8 mouse cellular contexts compared by ENCODE assay signal in genomic region chr11:51649889-51650199, GRCm38 (mm10). TPM values are rescaled to one million over a fixed set of nuclear protein-coding genes. Genes with fewer than 3 reads are reported as not detected.
DNase-seq lines count a peak whose midpoint lies in the region; ATAC-seq and TF ChIP-seq lines count a peak whose summit lies in the region.

No protein-coding gene starts in this region.

- no peak for TF ChIP-seq CTCF in lung, embryonic 14.5 days (IDR thresholded peaks at IDR 0.05; ENCODE audit: low read depth)

- ATAC-seq in lung, embryonic 14.5 days (ENCODE audit: insufficient read depth): no peak
- ATAC-seq in hindbrain, embryonic 16.5 days: no peak; the same call in 1 of the 2 replicates
- peak; percentile 43 for ATAC-seq in megakaryocyte progenitor cell, adult 5-6 weeks (replicated peaks; ENCODE audit: poor library complexity)

- peak overlapping the region; percentile 78 for H3K9ac ChIP-seq in lung, embryonic 14.5 days
- H3K9ac ChIP-seq in hindbrain, embryonic 16.5 days (ENCODE audit: low read depth, low read length): peak overlapping the region; percentile 85

- peak; percentile 63 for DNase-seq in lung, embryonic 14.5 days
- DNase-seq in lung, postnatal 25 days (ENCODE audit: low spot score): no peak
- peak; percentile 58 for DNase-seq in embryo, embryonic 10 days (ENCODE audit: low spot score)
- DNase-seq in thymus, postnatal 14 days: peak; percentile 43
- no peak for DNase-seq in left cerebral cortex, postnatal 4 days
- DNase-seq in cerebellum, adult 18-20 months: no peak

- no peaks in the 10 kb centered on the region for H3K27me3 ChIP-seq in lung, embryonic 14.5 days (ENCODE audit: insufficient read depth, low read length)
- no peaks in the 10 kb centered on the region for H3K27me3 ChIP-seq in hindbrain, embryonic 16.5 days (replicated peaks; ENCODE audit: control insufficient read depth, insufficient read depth, low read length)

- H3K4me1 ChIP-seq in lung, embryonic 14.5 days (ENCODE audit: insufficient read depth): peaks cover 8% of the 10 kb centered on the region; the same call in 1 of the 2 replicates
- peaks cover 24% of the 10 kb centered on the region for H3K4me1 ChIP-seq in hindbrain, embryonic 16.5 days (ENCODE audit: control insufficient read depth, insufficient read depth, low read depth, low read length)

- H3K27ac ChIP-seq in lung, embryonic 14.5 days (ENCODE audit: low read depth): peak overlapping the region; percentile 60; the same call in 1 of the 2 replicates
- no peak overlapping the region for H3K27ac ChIP-seq in hindbrain, embryonic 16.5 days (ENCODE audit: low read depth, low read length)

- H3K36me3 ChIP-seq in lung, embryonic 14.5 days (ENCODE audit: insufficient read depth): peaks cover 9% of the 10 kb centered on the region; the same call in 1 of the 2 replicates
- H3K36me3 ChIP-seq in hindbrain, embryonic 16.5 days (ENCODE audit: control insufficient read depth, insufficient read depth, low read length): 0 out of 2 replicates have a peak, but pooled peaks cover 3% of the 10 kb centered on the region

- no peaks in the 10 kb centered on the region for H3K9me3 ChIP-seq in lung, embryonic 14.5 days (ENCODE audit: low read depth, low read length)
- no peaks in the 10 kb centered on the region for H3K9me3 ChIP-seq in hindbrain, embryonic 16.5 days (ENCODE audit: control insufficient read depth, low read length)

- peak overlapping the region; percentile 97 for H3K4me2 ChIP-seq in lung, embryonic 14.5 days
- H3K4me2 ChIP-seq in hindbrain, embryonic 16.5 days (ENCODE audit: low read length): peak overlapping the region; percentile 93

- intact Hi-C loops in left cerebral cortex, postnatal 4 days (cut with DNase I): loop anchor here (5.0 kb wide), 1 partner anchor 37 kb away; the partner anchor contains the start of gene 0610009B22Rik

- peak overlapping the region; percentile 68 for H3K4me3 ChIP-seq in lung, embryonic 14.5 days (ENCODE audit: low read depth, low read length)
- H3K4me3 ChIP-seq in hindbrain, embryonic 16.5 days (ENCODE audit: low read length): peak overlapping the region; percentile 75

- 4% methylated on average over 7 of the region's 7 CpGs for WGBS in lung, embryonic 14.5 days
- 3% methylated on average over 7 of the region's 7 CpGs for WGBS in hindbrain, embryonic 16.5 days

RNA-seq across cellular contexts. Expression of gene N4bp3, which starts 0.8 kb away (rescaled TPM):
- 35.5 and 39.2 TPM in 2 replicates for polyA plus RNA-seq in lung, embryonic 14.5 days (2014; fragmentation: Nextera tagmentation; extraction: Ambion mirVana)
- 31.1 and 34.1 TPM in 2 replicates for polyA plus RNA-seq in hindbrain, embryonic 16.5 days (2015; fragmentation: Nextera tagmentation; extraction: Ambion mirVana)
- 0.10 and 0.44 TPM in 2 replicates for total RNA-seq in megakaryocyte progenitor cell, adult 5-6 weeks (2015)
- 0.46 and 0.78 TPM in 2 replicates for total RNA-seq in megakaryocyte progenitor cell, adult 5-6 weeks (2017)
- 10 to 100 TPM; 15.1 to 16.0 TPM for total RNA-seq in left cerebral cortex, postnatal 4 days (2021)

RNA-seq across cellular contexts. Expression of gene D930048N14Rik, which starts 0.9 kb away (rescaled TPM):
- 3.4 TPM in 2 replicates for polyA plus RNA-seq in lung, embryonic 14.5 days (2014; fragmentation: Nextera tagmentation; extraction: Ambion mirVana)
- polyA plus RNA-seq in hindbrain, embryonic 16.5 days (2015; fragmentation: Nextera tagmentation; extraction: Ambion mirVana): 1.4 and 1.8 TPM in 2 replicates
- total RNA-seq in megakaryocyte progenitor cell, adult 5-6 weeks (2015): 0.15 TPM in 1 of 2 replicates, not detected in the other
- total RNA-seq in megakaryocyte progenitor cell, adult 5-6 weeks (2017): 0.21 TPM in 1 of 2 replicates, not detected in the other
- total RNA-seq in left cerebral cortex, postnatal 4 days (2021): 1 to 10 TPM; 1.1 to 1.2 TPM

RNA-seq across cellular contexts. Expression of gene Rmnd5b, which starts 14.1 kb away (rescaled TPM):
- 39.4 and 43.6 TPM in 2 replicates for polyA plus RNA-seq in lung, embryonic 14.5 days (2014; fragmentation: Nextera tagmentation; extraction: Ambion mirVana)
- polyA plus RNA-seq in hindbrain, embryonic 16.5 days (2015; fragmentation: Nextera tagmentation; extraction: Ambion mirVana): 79.8 and 82.2 TPM in 2 replicates
- 34.9 TPM in 2 replicates for total RNA-seq in megakaryocyte progenitor cell, adult 5-6 weeks (2015)
- 11.4 and 20.4 TPM in 2 replicates for total RNA-seq in megakaryocyte progenitor cell, adult 5-6 weeks (2017)
- 10 to 100 TPM; 41.4 to 47.5 TPM for total RNA-seq in left cerebral cortex, postnatal 4 days (2021)

RNA-seq across cellular contexts. Expression of gene Nhp2, which starts 30.3 kb away (rescaled TPM):
- 178 and 187 TPM in 2 replicates for polyA plus RNA-seq in lung, embryonic 14.5 days (2014; fragmentation: Nextera tagmentation; extraction: Ambion mirVana)
- polyA plus RNA-seq in hindbrain, embryonic 16.5 days (2015; fragmentation: Nextera tagmentation; extraction: Ambion mirVana): 98.4 and 103 TPM in 2 replicates
- total RNA-seq in megakaryocyte progenitor cell, adult 5-6 weeks (2015): 147 and 165 TPM in 2 replicates
- 117 and 167 TPM in 2 replicates for total RNA-seq in megakaryocyte progenitor cell, adult 5-6 weeks (2017)
- total RNA-seq in left cerebral cortex, postnatal 4 days (2021): 10 to 100 TPM; 60.2 to 60.4 TPM

RNA-seq across cellular contexts. Expression of gene 0610009B22Rik, which starts 38.8 kb away (rescaled TPM):
- 81.0 and 86.4 TPM in 2 replicates for polyA plus RNA-seq in lung, embryonic 14.5 days (2014; fragmentation: Nextera tagmentation; extraction: Ambion mirVana)
- 90.0 and 106 TPM in 2 replicates for polyA plus RNA-seq in hindbrain, embryonic 16.5 days (2015; fragmentation: Nextera tagmentation; extraction: Ambion mirVana)
- total RNA-seq in megakaryocyte progenitor cell, adult 5-6 weeks (2015): 32.9 and 36.5 TPM in 2 replicates
- 13.5 and 18.5 TPM in 2 replicates for total RNA-seq in megakaryocyte progenitor cell, adult 5-6 weeks (2017)
- total RNA-seq in left cerebral cortex, postnatal 4 days (2021): 10 to 100 TPM; 25.8 to 27.1 TPM

Comparison
In these comparisons a context has a peak if more than half of its experiments do, and no peak if none do; other contexts are left out.
1. DNase-seq: peak in lung, embryonic 14.5 days (single experiment), embryo, embryonic 10 days (single experiment) and thymus, postnatal 14 days (single experiment); none in lung, postnatal 25 days (single experiment), left cerebral cortex, postnatal 4 days (single experiment) and cerebellum, adult 18-20 months (0 of 2).
2. RNA of gene N4bp3, which starts 0.8 kb away (total RNA-seq): 15.1 to 16.0 TPM in left cerebral cortex, postnatal 4 days; 0.10 to 0.78 TPM in megakaryocyte progenitor cell, adult 5-6 weeks; every median in the first group is over 4 times any median in the second.